Comparison of ENCODE assay signal across 16 mouse cellular contexts in the genomic region with DNA sequence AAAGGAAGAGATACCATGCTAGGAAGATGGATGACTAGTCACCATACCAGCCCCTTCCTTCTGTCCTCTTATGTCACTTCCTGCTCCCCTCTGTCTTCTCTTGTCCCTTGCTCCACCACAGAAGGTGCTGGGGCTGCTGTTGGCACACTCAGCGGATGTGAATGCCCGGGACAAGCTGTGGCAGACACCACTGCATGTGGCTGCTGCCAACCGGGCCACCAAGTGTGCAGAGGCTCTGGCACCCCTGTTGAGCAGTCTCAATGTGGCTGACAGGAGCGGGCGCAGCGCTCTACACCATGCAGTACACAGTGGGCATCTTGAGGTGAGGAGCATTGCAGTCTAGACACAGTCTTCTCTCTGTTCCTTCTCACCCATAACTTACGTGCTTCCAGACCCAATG. TPM values are rescaled to one million over a fixed set of nuclear protein-coding genes. Genes with fewer than 3 reads are reported as not detected.
DNase-seq lines count a peak whose midpoint lies in the region; ATAC-seq and TF ChIP-seq lines count a peak whose summit lies in the region.
"Had no signal": no experiment of that assay in that cellular context is flagged by ENCODE, and none has a peak within 500 bp of the region (broad histone marks: within the 10 kb centered on the region; RNA-seq: fewer than 3 reads in every experiment).

No protein-coding gene starts in this region.

- H3K27ac ChIP-seq in forebrain, embryonic 10.5 days: no peak overlapping the region
- H3K27ac ChIP-seq in forebrain, embryonic 11.5 days (ENCODE audit: low read depth, low read length): no peak overlapping the region
- H3K27ac ChIP-seq in layer of hippocampus, adult 2 months: peak overlapping the region; percentile 5; the same call in 1 of the 2 replicates
- H3K27ac ChIP-seq: liver, embryonic 14.5 days had no signal

- no peak overlapping the region for H3K4me2 ChIP-seq in forebrain, embryonic 11.5 days (ENCODE audit: low read depth, low read length, severe bottlenecking)

- no peak for DNase-seq in forebrain, embryonic 10.5 days (ENCODE audit: extremely low spot score, low spot score)
- DNase-seq in forebrain, embryonic 11.5 days (ENCODE audit: low spot score): no peak
- no peak for DNase-seq in layer of hippocampus, adult 2 months (ENCODE audit: low spot score in 2 of 2)
- DNase-seq in layer of hippocampus, adult 11-12 months (ENCODE audit: low spot score): no peak
- DNase-seq in 416B (ENCODE audit: low read depth): peak; percentile 28
- peak; percentile 44 for DNase-seq in gastrocnemius, postnatal 10 days
- DNase-seq in c-Kit-positive CD71-positive TER-119-positive erythroid progenitor cells, embryonic 14.5 days (ENCODE audit: low spot score): no peak
- DNase-seq in embryo, embryonic 10 days (ENCODE audit: low spot score): no peak
- DNase-seq: adrenal gland, postnatal 14 days; heart, postnatal 4 days; kidney, adult 11 months; kidney, postnatal 4 days; lung, postnatal 4 days had no signal

- no peaks in the 10 kb centered on the region for H3K9me3 ChIP-seq in forebrain, embryonic 10.5 days
- H3K9me3 ChIP-seq in forebrain, embryonic 11.5 days (ENCODE audit: control insufficient read depth, low read length): no peaks in the 10 kb centered on the region

- TF ChIP-seq CTCF in layer of hippocampus, adult 2 months (conservative IDR thresholded peaks at IDR 0.05): no peak

- no peak for ATAC-seq in forebrain, embryonic 11.5 days (replicated peaks; ENCODE audit: low FRiP score)

- no peaks in the 10 kb centered on the region for H3K27me3 ChIP-seq in forebrain, embryonic 10.5 days (ENCODE audit: poor library complexity, severe bottlenecking)
- H3K27me3 ChIP-seq in forebrain, embryonic 11.5 days (ENCODE audit: control insufficient read depth, insufficient read depth, low read length): no peaks in the 10 kb centered on the region

- no peak overlapping the region for H3K9ac ChIP-seq in forebrain, embryonic 11.5 days (ENCODE audit: low read length)
- H3K9ac ChIP-seq: liver, embryonic 14.5 days had no signal

- H3K4me3 ChIP-seq in forebrain, embryonic 10.5 days: peak overlapping the region; percentile 18
- H3K4me3 ChIP-seq in forebrain, embryonic 11.5 days (ENCODE audit: low read depth, low read length): no peak overlapping the region
- H3K4me3 ChIP-seq in layer of hippocampus, adult 2 months: peak overlapping the region; percentile 4; the same call in 1 of the 2 replicates

- H3K4me1 ChIP-seq in forebrain, embryonic 10.5 days: peaks cover 32% of the 10 kb centered on the region
- peaks cover 12% of the 10 kb centered on the region; the same call in 1 of the 2 replicates for H3K4me1 ChIP-seq in forebrain, embryonic 11.5 days (replicated peaks; ENCODE audit: control insufficient read depth, insufficient read depth, low read length)

- peaks cover 65% of the 10 kb centered on the region for H3K36me3 ChIP-seq in forebrain, embryonic 10.5 days (replicated peaks)
- peaks cover 20% of the 10 kb centered on the region; the same call in 1 of the 2 replicates for H3K36me3 ChIP-seq in forebrain, embryonic 11.5 days (ENCODE audit: control insufficient read depth, insufficient read depth, low read length)

- WGBS in forebrain, embryonic 10.5 days: 97% methylated on average over 7 of the region's 7 CpGs
- 98% methylated on average over 7 of the region's 7 CpGs for WGBS in forebrain, embryonic 11.5 days

RNA-seq across cellular contexts. Expression of gene Ankrd52, which starts 2.3 kb away (rescaled TPM):
- 11.1 and 13.1 TPM in 2 replicates for polyA plus RNA-seq in forebrain, embryonic 10.5 days (2016; fragmentation: Nextera tagmentation; extraction: Ambion mirVana)
- polyA plus RNA-seq in forebrain, embryonic 11.5 days (2014; fragmentation: Nextera tagmentation; extraction: Ambion mirVana): 13.3 and 15.4 TPM in 2 replicates
- total RNA-seq in layer of hippocampus, adult 2 months (2021): 10 to 100 TPM; 50.6 to 51.6 TPM
- total RNA-seq in gastrocnemius, postnatal 10 days (2021): 10 to 100 TPM; 47.3 to 50.9 TPM

RNA-seq across cellular contexts. Expression of gene Coq10a, which starts 10.5 kb away (rescaled TPM):
- polyA plus RNA-seq in forebrain, embryonic 10.5 days (2016; fragmentation: Nextera tagmentation; extraction: Ambion mirVana): 9.2 and 10.1 TPM in 2 replicates
- 21.0 and 23.1 TPM in 2 replicates for polyA plus RNA-seq in forebrain, embryonic 11.5 days (2014; fragmentation: Nextera tagmentation; extraction: Ambion mirVana)
- total RNA-seq in layer of hippocampus, adult 2 months (2021): 10 to 100 TPM; 48.6 to 49.2 TPM
- total RNA-seq in gastrocnemius, postnatal 10 days (2021): 100 to 1,000 TPM; 170 to 198 TPM

RNA-seq across cellular contexts. Expression of gene Slc39a5, which starts 21.8 kb away (rescaled TPM):
- polyA plus RNA-seq in forebrain, embryonic 10.5 days (2016; fragmentation: Nextera tagmentation; extraction: Ambion mirVana): 0.30 TPM in 1 of 2 replicates, not detected in the other
- 0.24 TPM in 1 of 2 replicates, not detected in the other for polyA plus RNA-seq in forebrain, embryonic 11.5 days (2014; fragmentation: Nextera tagmentation; extraction: Ambion mirVana)
- total RNA-seq in layer of hippocampus, adult 2 months (2021): under 1 TPM in 1 of 2 experiments, not detected in 1; 0.29 TPM
- not detected for total RNA-seq in gastrocnemius, postnatal 10 days (2021)
- total RNA-seq: granulocyte monocyte progenitor cell, adult 5-6 weeks; heart, postnatal 4 days had no signal
- polyA plus RNA-seq: cerebellum, adult 2 months had no signal

RNA-seq across cellular contexts. Expression of gene Nabp2, which starts 32.0 kb away (rescaled TPM):
- 161 and 164 TPM in 2 replicates for polyA plus RNA-seq in forebrain, embryonic 10.5 days (2016; fragmentation: Nextera tagmentation; extraction: Ambion mirVana)
- polyA plus RNA-seq in forebrain, embryonic 11.5 days (2014; fragmentation: Nextera tagmentation; extraction: Ambion mirVana): 151 TPM in 2 replicates
- total RNA-seq in layer of hippocampus, adult 2 months (2021): 10 to 100 TPM; 88.2 to 93.0 TPM
- total RNA-seq in gastrocnemius, postnatal 10 days (2021): 10 to 100 TPM; 50.7 to 51.3 TPM

RNA-seq across cellular contexts. Expression of gene Rnf41, which starts 32.2 kb away (rescaled TPM):
- polyA plus RNA-seq in forebrain, embryonic 10.5 days (2016; fragmentation: Nextera tagmentation; extraction: Ambion mirVana): 40.9 and 42.9 TPM in 2 replicates
- polyA plus RNA-seq in forebrain, embryonic 11.5 days (2014; fragmentation: Nextera tagmentation; extraction: Ambion mirVana): 41.5 and 47.9 TPM in 2 replicates
- total RNA-seq in layer of hippocampus, adult 2 months (2021): 10 to 100 TPM; 69.5 to 71.8 TPM
- 10 to 100 TPM; 16.4 to 19.1 TPM for total RNA-seq in gastrocnemius, postnatal 10 days (2021)

Comparison
In these comparisons a context has a peak if more than half of its experiments do, and no peak if none do; other contexts are left out.
1. DNase-seq: peak in 416B (single experiment) and gastrocnemius, postnatal 10 days (single experiment); none in forebrain, embryonic 10.5 days (single experiment), forebrain, embryonic 11.5 days (single experiment), layer of hippocampus, adult 2 months (0 of 2), layer of hippocampus, adult 11-12 months (single experiment), c-Kit-positive CD71-positive TER-119-positive erythroid progenitor cells, embryonic 14.5 days (single experiment) and embryo, embryonic 10 days (single experiment).